ENCODE assay signal across 8 mouse cellular contexts in genomic region chr15:78803499-78803900, GRCm38 (mm10). TPM values are rescaled to one million over a fixed set of nuclear protein-coding genes. Genes with fewer than 3 reads are reported as not detected.
DNase-seq lines count a peak whose midpoint lies in the region; ATAC-seq lines count a peak whose summit lies in the region.

No protein-coding gene starts in this region.

- no peaks in the 10 kb centered on the region for H3K36me3 ChIP-seq in heart, embryonic 12.5 days
- no peaks in the 10 kb centered on the region for H3K36me3 ChIP-seq in kidney, embryonic 16.5 days (ENCODE audit: insufficient read depth, low read length)
- H3K36me3 ChIP-seq in midbrain, embryonic 13.5 days, result no peaks in the 10 kb centered on the region

- H3K9ac ChIP-seq in heart, embryonic 12.5 days, result no peak overlapping the region
- peak overlapping the region; percentile 83; the same call in 1 of the 2 replicates for H3K9ac ChIP-seq in kidney, embryonic 16.5 days (replicated peaks; ENCODE audit: low read length)
- H3K9ac ChIP-seq in midbrain, embryonic 13.5 days (replicated peaks), result no peak overlapping the region

- peaks cover 38% of the 10 kb centered on the region for H3K27me3 ChIP-seq in heart, embryonic 12.5 days (replicated peaks)
- H3K27me3 ChIP-seq in kidney, embryonic 16.5 days (ENCODE audit: insufficient read depth, low read length), result peaks cover 15% of the 10 kb centered on the region
- peaks cover 78% of the 10 kb centered on the region for H3K27me3 ChIP-seq in midbrain, embryonic 13.5 days

- DNase-seq in 3T3-L1 (ENCODE audit: low read depth, low spot score), result peak; percentile 62
- peak; percentile 30 for DNase-seq in ZHBTc4 (ENCODE audit: low read depth, low spot score)

- H3K9me3 ChIP-seq in heart, embryonic 12.5 days (replicated peaks), result no peaks in the 10 kb centered on the region
- H3K9me3 ChIP-seq in kidney, embryonic 16.5 days (ENCODE audit: low read length), result no peaks in the 10 kb centered on the region
- no peaks in the 10 kb centered on the region for H3K9me3 ChIP-seq in midbrain, embryonic 13.5 days

- peak overlapping the region; percentile 55; the same call in 1 of the 2 replicates for H3K4me3 ChIP-seq in heart, embryonic 12.5 days
- H3K4me3 ChIP-seq in kidney, embryonic 16.5 days (ENCODE audit: low read length), result peak overlapping the region; percentile 76; the same call in 1 of the 2 replicates
- no peak overlapping the region for H3K4me3 ChIP-seq in midbrain, embryonic 13.5 days (replicated peaks)

- peak; percentile 34; the same call in 1 of the 2 replicates for ATAC-seq in heart, embryonic 12.5 days (ENCODE audit: insufficient number of reproducible peaks, low FRiP score)
- peak; percentile 32 for ATAC-seq in kidney, embryonic 16.5 days (ENCODE audit: low FRiP score, low TSS enrichment)
- peak; percentile 65 for ATAC-seq in midbrain, embryonic 13.5 days
- ATAC-seq in erythroid progenitor cell, adult 5-6 weeks (replicated peaks; ENCODE audit: low FRiP score, poor library complexity, severe bottlenecking), result no peak
- ATAC-seq in erythroblast, adult 5-6 weeks (replicated peaks; ENCODE audit: low FRiP score, poor library complexity, severe bottlenecking), result no peak
- ATAC-seq in megakaryocyte-erythroid progenitor cell, adult 5-6 weeks (replicated peaks; ENCODE audit: low FRiP score, low TSS enrichment, poor library complexity, severe bottlenecking), result no peak

- peak overlapping the region; percentile 58 for H3K27ac ChIP-seq in heart, embryonic 12.5 days (ENCODE audit: poor library complexity, severe bottlenecking)
- peak overlapping the region; percentile 90 for H3K27ac ChIP-seq in kidney, embryonic 16.5 days (ENCODE audit: low read length)
- no peak overlapping the region for H3K27ac ChIP-seq in midbrain, embryonic 13.5 days

- peaks cover 35% of the 10 kb centered on the region for H3K4me1 ChIP-seq in heart, embryonic 12.5 days (replicated peaks)
- H3K4me1 ChIP-seq in kidney, embryonic 16.5 days (ENCODE audit: insufficient read depth, low read length), result peaks cover 61% of the 10 kb centered on the region
- peaks cover 33% of the 10 kb centered on the region for H3K4me1 ChIP-seq in midbrain, embryonic 13.5 days (replicated peaks)

- WGBS in heart, embryonic 12.5 days, result 2% methylated on average over 8 of the region's 8 CpGs
- WGBS in kidney, embryonic 16.5 days, result 4% methylated on average over 8 of the region's 8 CpGs
- WGBS in midbrain, embryonic 13.5 days, result 1% methylated on average over 8 of the region's 8 CpGs

- peak overlapping the region; percentile 81 for H3K4me2 ChIP-seq in heart, embryonic 12.5 days
- peak overlapping the region; percentile 95 for H3K4me2 ChIP-seq in kidney, embryonic 16.5 days (replicated peaks; ENCODE audit: low read depth, low read length)
- peak overlapping the region; percentile 78 for H3K4me2 ChIP-seq in midbrain, embryonic 13.5 days (replicated peaks)

RNA-seq across cellular contexts. Expression of gene Card10, which starts 0.7 kb away (rescaled TPM):
- polyA plus RNA-seq in heart, embryonic 12.5 days (2016; fragmentation: Nextera tagmentation; extraction: Ambion mirVana), result 6.1 and 7.5 TPM in 2 replicates
- polyA plus RNA-seq in kidney, embryonic 16.5 days (2015; fragmentation: Nextera tagmentation; extraction: Ambion mirVana), result 9.9 and 10.6 TPM in 2 replicates
- 1.0 and 1.2 TPM in 2 replicates for polyA plus RNA-seq in midbrain, embryonic 13.5 days (2015; fragmentation: Nextera tagmentation; extraction: Ambion mirVana)
- 0.42 and 0.72 TPM in 2 replicates for total RNA-seq in erythroid progenitor cell, adult 5-6 weeks (2015; ENCODE audit: low replicate concordance)
- total RNA-seq in erythroid progenitor cell, adult 5-6 weeks (2017; ENCODE audit: low replicate concordance), result not detected in 2 replicates
- 0.58 TPM in 1 of 2 replicates, not detected in the other for total RNA-seq in erythroblast, adult 5-6 weeks (2015; ENCODE audit: low replicate concordance)
- 0.56 TPM in 1 of 2 replicates, not detected in the other for total RNA-seq in erythroblast, adult 5-6 weeks (2017; ENCODE audit: low replicate concordance)
- total RNA-seq in megakaryocyte-erythroid progenitor cell, adult 5-6 weeks (2014; fragmentation: Nextera tagmentation), result 0.42 TPM in 1 of 2 replicates, not detected in the other
- total RNA-seq in megakaryocyte-erythroid progenitor cell, adult 5-6 weeks (2017), result not detected in 2 replicates

RNA-seq across cellular contexts. Expression of gene Mfng, which starts 30.2 kb away (rescaled TPM):
- 7.3 and 7.9 TPM in 2 replicates for polyA plus RNA-seq in heart, embryonic 12.5 days (2016; fragmentation: Nextera tagmentation; extraction: Ambion mirVana)
- 28.7 and 31.7 TPM in 2 replicates for polyA plus RNA-seq in kidney, embryonic 16.5 days (2015; fragmentation: Nextera tagmentation; extraction: Ambion mirVana)
- polyA plus RNA-seq in midbrain, embryonic 13.5 days (2015; fragmentation: Nextera tagmentation; extraction: Ambion mirVana), result 83.0 and 93.7 TPM in 2 replicates
- 1.7 and 1.8 TPM in 2 replicates for total RNA-seq in erythroid progenitor cell, adult 5-6 weeks (2015; ENCODE audit: low replicate concordance)
- total RNA-seq in erythroid progenitor cell, adult 5-6 weeks (2017; ENCODE audit: low replicate concordance), result 2.3 TPM in 1 of 2 replicates, not detected in the other
- total RNA-seq in erythroblast, adult 5-6 weeks (2015; ENCODE audit: low replicate concordance), result 0.38 and 1.7 TPM in 2 replicates
- total RNA-seq in erythroblast, adult 5-6 weeks (2017; ENCODE audit: low replicate concordance), result 0.17 and 0.98 TPM in 2 replicates
- 15.0 and 21.8 TPM in 2 replicates for total RNA-seq in megakaryocyte-erythroid progenitor cell, adult 5-6 weeks (2014; fragmentation: Nextera tagmentation)
- 4.6 and 5.1 TPM in 2 replicates for total RNA-seq in megakaryocyte-erythroid progenitor cell, adult 5-6 weeks (2017)

RNA-seq across cellular contexts. Expression of gene Cdc42ep1, which starts 38.9 kb away (rescaled TPM):
- polyA plus RNA-seq in heart, embryonic 12.5 days (2016; fragmentation: Nextera tagmentation; extraction: Ambion mirVana), result 40.5 and 40.8 TPM in 2 replicates
- polyA plus RNA-seq in kidney, embryonic 16.5 days (2015; fragmentation: Nextera tagmentation; extraction: Ambion mirVana), result 58.5 and 59.7 TPM in 2 replicates
- 7.0 and 8.5 TPM in 2 replicates for polyA plus RNA-seq in midbrain, embryonic 13.5 days (2015; fragmentation: Nextera tagmentation; extraction: Ambion mirVana)
- not detected in 2 replicates for total RNA-seq in erythroid progenitor cell, adult 5-6 weeks (2015; ENCODE audit: low replicate concordance)
- total RNA-seq in erythroid progenitor cell, adult 5-6 weeks (2017; ENCODE audit: low replicate concordance), result not detected in 2 replicates
- total RNA-seq in erythroblast, adult 5-6 weeks (2015; ENCODE audit: low replicate concordance), result not detected in 2 replicates
- total RNA-seq in erythroblast, adult 5-6 weeks (2017; ENCODE audit: low replicate concordance), result 0.70 TPM in 1 of 2 replicates, not detected in the other
- total RNA-seq in megakaryocyte-erythroid progenitor cell, adult 5-6 weeks (2014; fragmentation: Nextera tagmentation), result 0.77 TPM in 1 of 2 replicates, not detected in the other
- total RNA-seq in megakaryocyte-erythroid progenitor cell, adult 5-6 weeks (2017), result not detected in 2 replicates

RNA-seq across cellular contexts. Expression of gene Lgals2, which starts 51.8 kb away (rescaled TPM):
- polyA plus RNA-seq in heart, embryonic 12.5 days (2016; fragmentation: Nextera tagmentation; extraction: Ambion mirVana), result 0.84 TPM in 1 of 2 replicates, not detected in the other
- polyA plus RNA-seq in kidney, embryonic 16.5 days (2015; fragmentation: Nextera tagmentation; extraction: Ambion mirVana), result 0.54 and 0.77 TPM in 2 replicates
- polyA plus RNA-seq in midbrain, embryonic 13.5 days (2015; fragmentation: Nextera tagmentation; extraction: Ambion mirVana), result 1.1 TPM in 1 of 2 replicates, not detected in the other
- total RNA-seq in erythroid progenitor cell, adult 5-6 weeks (2015; ENCODE audit: low replicate concordance), result not detected in 2 replicates
- not detected in 2 replicates for total RNA-seq in erythroid progenitor cell, adult 5-6 weeks (2017; ENCODE audit: low replicate concordance)
- not detected in 2 replicates for total RNA-seq in erythroblast, adult 5-6 weeks (2015; ENCODE audit: low replicate concordance)
- total RNA-seq in erythroblast, adult 5-6 weeks (2017; ENCODE audit: low replicate concordance), result not detected in 2 replicates
- not detected in 2 replicates for total RNA-seq in megakaryocyte-erythroid progenitor cell, adult 5-6 weeks (2014; fragmentation: Nextera tagmentation)
- not detected in 2 replicates for total RNA-seq in megakaryocyte-erythroid progenitor cell, adult 5-6 weeks (2017)

Comparison
In these comparisons a context has a peak if more than half of its experiments do, and no peak if none do; other contexts are left out.
1. ATAC-seq: peak in heart, embryonic 12.5 days (single experiment), kidney, embryonic 16.5 days (single experiment) and midbrain, embryonic 13.5 days (single experiment); none in erythroid progenitor cell, adult 5-6 weeks (single experiment), erythroblast, adult 5-6 weeks (single experiment) and megakaryocyte-erythroid progenitor cell, adult 5-6 weeks (single experiment).
2. Peak in every context shown above with its lines, with median percentiles within 50 percentile points of each other: H3K4me2 ChIP-seq.